Mouse (Mus musculus): ENCODE measurements around the gene Exoc5.

The Exoc5 gene

GRCm38 (mm10) chr14:49007979-49008378, 58.5 kb downstream of the Exoc5 start:
- no peak for DNase-seq (ENCODE audit: low spot score in 2 of 2)

- no peak for DNase-seq (ENCODE audit: low spot score in 2 of 2)
These were observed 64.8 kb downstream of the Exoc5 start for GRCm38 (mm10) chr14:49001655-49002054.

GRCm38 (mm10) chr14:48998795-48999194, 67.7 kb downstream of the Exoc5 start:
- no peak for DNase-seq (ENCODE audit: low spot score in 2 of 2)

GRCm38 (mm10) chr14:48993861-48994260, 72.6 kb downstream of the Exoc5 start:
- no peak for DNase-seq (ENCODE audit: low spot score in 2 of 2)

- DNase-seq (ENCODE audit: low spot score in 2 of 2): no peak
These were observed 74.3 kb downstream of the Exoc5 start for GRCm38 (mm10) chr14:48992070-48992580.

- DNase-seq (ENCODE audit: low spot score in 2 of 2): no peak
These were observed 75.3 kb downstream of the Exoc5 start for GRCm38 (mm10) chr14:48991144-48991522.

GRCm38 (mm10) chr14:48990471-48991143, 75.8 kb downstream of the Exoc5 start:
- peak; percentile 65 to 73 for DNase-seq (ENCODE audit: low spot score in 2 of 2)

- DNase-seq (ENCODE audit: low spot score in 2 of 2): no peak
These were observed 76.6 kb downstream of the Exoc5 start for GRCm38 (mm10) chr14:48989831-48990230.

- no peak for DNase-seq (ENCODE audit: low spot score in 2 of 2)
These were observed 80.2 kb downstream of the Exoc5 start for GRCm38 (mm10) chr14:48986231-48986630.

- peak in 1 of 2 experiments; percentile 14 for DNase-seq (ENCODE audit: low spot score in 2 of 2)
These were observed 80.8 kb downstream of the Exoc5 start for GRCm38 (mm10) chr14:48985673-48986072.

- peak; percentile 7 to 36 for DNase-seq (ENCODE audit: low spot score in 2 of 2)
These were observed 87.5 kb downstream of the Exoc5 start for GRCm38 (mm10) chr14:48978971-48979388.

GRCm38 (mm10) chr14:48971546-48971945, 94.9 kb downstream of the Exoc5 start:
- DNase-seq (ENCODE audit: low spot score in 2 of 2): no peak

- DNase-seq (ENCODE audit: low spot score in 2 of 2): no peak
These were observed 97.8 kb downstream of the Exoc5 start for GRCm38 (mm10) chr14:48968670-48969069.

Data from right cerebral cortex, postnatal 36 days (tissue).